Mouse (Mus musculus): ENCODE measurements around the gene Ifnk.

GRCm38 (mm10) chr4:35113516-35114248, 38.2 kb upstream of the Ifnk start:
- TF ChIP-seq SIN3A (IDR thresholded peaks at IDR 0.05; ENCODE audit: low read length) (no peak), CTCF (IDR thresholded peaks at IDR 0.05 in 2 of 3, conservative IDR thresholded peaks at IDR 0.05 in 1 of 3; ENCODE audit: control insufficient read depth in 1 of 3, insufficient read depth in 1 of 3, low read depth in 2 of 3, low read length in 3 of 3, poor library complexity in 1 of 3, severe bottlenecking in 1 of 3) (no peak), MXI1 (IDR thresholded peaks at IDR 0.05; ENCODE audit: low read depth, low read length) (no peak), POLR2AphosphoS2 (IDR thresholded peaks at IDR 0.05; ENCODE audit: low read length) (no peak), MAZ (IDR thresholded peaks at IDR 0.05; ENCODE audit: low read depth, low read length) (no peak), POLR2A (IDR thresholded peaks at IDR 0.05; ENCODE audit: control insufficient read depth in 1 of 2, insufficient read depth in 1 of 2, low read depth in 1 of 2, low read length in 2 of 2, poor library complexity in 1 of 2) (no peak), HCFC1 (IDR thresholded peaks at IDR 0.05; ENCODE audit: low read depth, low read length) (no peak), MAFK (IDR thresholded peaks at IDR 0.05; ENCODE audit: borderline replicate concordance, low read depth, low read length) (no peak), MEF2A (IDR thresholded peaks at IDR 0.05; ENCODE audit: extremely low read depth, insufficient replicate concordance, low read depth, low read length, poor library complexity, severe bottlenecking) (no peak), TCF12 (IDR thresholded peaks at IDR 0.05; ENCODE audit: low read depth, low read length) (no peak), TAL1 (IDR thresholded peaks at IDR 0.05; ENCODE audit: low read length) (no peak)
